Mouse (Mus musculus): Measurements from ENCODE around the gene Pak4. TPM values are rescaled to one million over a fixed set of nuclear protein-coding genes. Genes with fewer than 3 reads are reported as not detected.
"Not testable (repeated sequence)": the region's sequence is repeated elsewhere in the genome, so short reads cannot be mapped to it uniquely, and the experiment has no call there.

Pak4 gene
- polyA plus RNA-seq, 1 experiment from 2014 or later = 30.0 TPM

DNA sequence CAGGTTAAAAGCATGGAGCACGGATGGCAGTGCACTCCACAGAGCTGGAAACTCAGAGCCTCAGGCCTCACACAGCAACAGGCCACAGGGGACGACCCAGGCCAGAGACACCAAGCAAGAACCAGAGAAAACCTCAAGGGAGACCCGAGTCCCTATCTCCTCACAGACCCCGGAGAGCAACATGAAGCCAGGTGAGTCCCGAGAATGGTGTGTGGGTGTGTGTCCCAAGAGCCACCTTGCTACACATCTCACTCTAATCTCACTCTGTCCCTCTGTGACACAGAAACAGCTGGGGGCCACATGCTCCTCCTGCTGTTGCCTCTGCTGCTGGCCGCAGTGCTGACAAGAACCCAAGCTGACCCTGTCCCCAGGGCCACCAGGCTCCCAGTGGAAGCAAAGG lies 75.4 kb downstream of the Pak4 start, which contains the start of gene Ifnl3:
Ifnl3 (plus strand) TSS at position 301 of the 400 bp plus-strand sequence.
- H3K36me3 ChIP-seq; H3K4me1 ChIP-seq; H3K4me3 ChIP-seq; H3K27ac ChIP-seq (replicated peaks); H3K27me3 ChIP-seq; ATAC-seq (replicated peaks); H3K4me2 ChIP-seq (replicated peaks); H3K9me3 ChIP-seq; H3K9ac ChIP-seq (replicated peaks): not testable (repeated sequence)
- 89% methylated on average over 5 of the region's 6 CpGs for WGBS

- no peak overlapping the region for H3K4me2 ChIP-seq (replicated peaks)
- H3K4me3 ChIP-seq = no peak overlapping the region
- no peak overlapping the region for H3K27ac ChIP-seq (replicated peaks)
- no peaks in the 10 kb centered on the region for H3K36me3 ChIP-seq
- no peaks in the 10 kb centered on the region for H3K4me1 ChIP-seq
- ATAC-seq (replicated peaks) = no peak
- no peak overlapping the region for H3K9ac ChIP-seq (replicated peaks)
- no peaks in the 10 kb centered on the region for H3K27me3 ChIP-seq
- WGBS = 75% methylated on average over 8 of the region's 8 CpGs
- no peaks in the 10 kb centered on the region for H3K9me3 ChIP-seq
These were observed 86.5 kb downstream of the Pak4 start for GRCm38 (mm10) chr7:28511441-28511840.

DNA sequence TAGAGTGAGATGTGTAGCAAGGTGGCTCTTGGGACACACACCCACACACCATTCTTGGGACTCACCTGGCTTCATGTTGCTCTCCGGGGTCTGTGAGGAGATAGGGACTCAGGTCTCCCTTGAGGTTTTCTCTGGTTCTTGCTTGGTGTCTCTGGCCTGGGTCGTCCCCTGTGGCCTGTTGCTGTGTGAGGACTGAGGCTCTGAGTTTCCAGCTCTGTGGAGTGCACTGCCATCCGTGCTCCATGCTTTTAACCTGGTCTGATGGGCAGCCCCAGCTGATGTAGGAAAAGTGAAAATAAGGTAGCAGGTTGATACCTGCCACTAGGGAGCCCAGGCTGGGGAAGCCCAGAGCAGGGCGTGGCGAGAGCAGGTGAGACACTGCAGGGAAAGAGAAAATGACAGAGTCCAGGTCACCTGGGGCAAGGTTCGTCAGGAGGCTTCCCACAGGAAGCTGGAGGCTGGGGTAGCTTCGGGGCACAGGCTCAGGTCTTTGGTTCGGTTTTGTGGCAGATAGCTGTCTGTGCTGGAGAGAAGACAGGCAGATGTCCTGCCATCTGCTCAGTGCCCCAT lies 87.5 kb downstream of the Pak4 start, which contains the start of gene Ifnl2:
Ifnl2 (minus strand) TSS at position 51 of the 570 bp plus-strand sequence.
- not testable (repeated sequence) for H3K27me3 ChIP-seq; H3K9me3 ChIP-seq; H3K4me2 ChIP-seq (replicated peaks); ATAC-seq (replicated peaks); H3K4me1 ChIP-seq; H3K9ac ChIP-seq (replicated peaks); H3K36me3 ChIP-seq; H3K4me3 ChIP-seq; H3K27ac ChIP-seq (replicated peaks)
- 66% methylated on average over 8 of the region's 8 CpGs for WGBS

- H3K4me1 ChIP-seq; H3K27me3 ChIP-seq; H3K9ac ChIP-seq (replicated peaks); H3K9me3 ChIP-seq; ATAC-seq (replicated peaks); H3K4me3 ChIP-seq; H3K4me2 ChIP-seq (replicated peaks); H3K36me3 ChIP-seq; H3K27ac ChIP-seq (replicated peaks): not testable (repeated sequence)
- 61% methylated on average over 2 of the region's 2 CpGs for WGBS
These were observed 88.9 kb downstream of the Pak4 start for GRCm38 (mm10) chr7:28509121-28509520.

Small RNAs within 50 kb of the gene (microRNA-seq; reads per million reads assigned to microRNA genes)
- gene Mir7049 = 0.66 reads per million

Other genes with a start within 250 kb of the Pak4 start
- gene Rps16, start 247.5 kb downstream of the Pak4 start, polyA plus RNA-seq (2015; fragmentation: Nextera tagmentation; extraction: Ambion mirVana) = 514 and 544 TPM in 2 replicates
- 42.8 and 47.8 TPM in 2 replicates for gene Plekhg2, start 225.6 kb downstream of the Pak4 start, polyA plus RNA-seq (2015; fragmentation: Nextera tagmentation; extraction: Ambion mirVana)
- 5.6 and 5.7 TPM in 2 replicates for gene Zfp36, start 217.9 kb downstream of the Pak4 start, polyA plus RNA-seq (2015; fragmentation: Nextera tagmentation; extraction: Ambion mirVana)
- gene Med29, start 205.5 kb downstream of the Pak4 start, polyA plus RNA-seq (2015; fragmentation: Nextera tagmentation; extraction: Ambion mirVana) = 44.6 and 46.9 TPM in 2 replicates
- gene Paf1, start 205.2 kb downstream of the Pak4 start, polyA plus RNA-seq (2015; fragmentation: Nextera tagmentation; extraction: Ambion mirVana) = 98.0 and 106 TPM in 2 replicates
- 4.0 and 4.7 TPM in 2 replicates for gene Gmfg, start 160.7 kb downstream of the Pak4 start, polyA plus RNA-seq (2015; fragmentation: Nextera tagmentation; extraction: Ambion mirVana)
- gene Lrfn1, start 146.2 kb downstream of the Pak4 start, polyA plus RNA-seq (2015; fragmentation: Nextera tagmentation; extraction: Ambion mirVana) = 10.9 and 13.0 TPM in 2 replicates
- not detected in 2 replicates for gene Ifnl2, start 87.7 kb downstream of the Pak4 start, polyA plus RNA-seq (2015; fragmentation: Nextera tagmentation; extraction: Ambion mirVana)
- not detected in 2 replicates for gene Ifnl3, start 75.3 kb downstream of the Pak4 start, polyA plus RNA-seq (2015; fragmentation: Nextera tagmentation; extraction: Ambion mirVana)
- gene Sycn, start 57.3 kb downstream of the Pak4 start, polyA plus RNA-seq (2015; fragmentation: Nextera tagmentation; extraction: Ambion mirVana) = not detected in 2 replicates
- not detected in 2 replicates for gene Nccrp1, start 50.9 kb downstream of the Pak4 start, polyA plus RNA-seq (2015; fragmentation: Nextera tagmentation; extraction: Ambion mirVana)
- 24.3 and 25.7 TPM in 2 replicates for gene Samd4b, start within 50 bp of the Pak4 start, polyA plus RNA-seq (2015; fragmentation: Nextera tagmentation; extraction: Ambion mirVana)
- gene Acp7, start 33.1 kb upstream of the Pak4 start, polyA plus RNA-seq (2015; fragmentation: Nextera tagmentation; extraction: Ambion mirVana) = not detected in 2 replicates
- 6.3 TPM in 2 replicates for gene Fbxo27, start 94.7 kb upstream of the Pak4 start, polyA plus RNA-seq (2015; fragmentation: Nextera tagmentation; extraction: Ambion mirVana)
- gene Fbxo17, start 118.6 kb upstream of the Pak4 start, polyA plus RNA-seq (2015; fragmentation: Nextera tagmentation; extraction: Ambion mirVana) = 3.3 and 3.8 TPM in 2 replicates
- 109 and 113 TPM in 2 replicates for gene Mrps12, start 143.6 kb upstream of the Pak4 start, polyA plus RNA-seq (2015; fragmentation: Nextera tagmentation; extraction: Ambion mirVana)
- gene Sars2, start 143.8 kb upstream of the Pak4 start, polyA plus RNA-seq (2015; fragmentation: Nextera tagmentation; extraction: Ambion mirVana) = 18.5 and 18.6 TPM in 2 replicates
- gene Ccer2, start 158.0 kb upstream of the Pak4 start, polyA plus RNA-seq (2015; fragmentation: Nextera tagmentation; extraction: Ambion mirVana) = 0.27 TPM in 1 of 2 replicates, not detected in the other
- 105 and 109 TPM in 2 replicates for gene Sirt2, start 168.6 kb upstream of the Pak4 start, polyA plus RNA-seq (2015; fragmentation: Nextera tagmentation; extraction: Ambion mirVana)
- gene Nfkbib, start 169.3 kb upstream of the Pak4 start, polyA plus RNA-seq (2015; fragmentation: Nextera tagmentation; extraction: Ambion mirVana) = 59.0 and 62.0 TPM in 2 replicates
- 1.8 and 2.5 TPM in 2 replicates for gene Rinl, start 190.8 kb upstream of the Pak4 start, polyA plus RNA-seq (2015; fragmentation: Nextera tagmentation; extraction: Ambion mirVana)
- 231 and 243 TPM in 2 replicates for gene Hnrnpl, start 210.4 kb upstream of the Pak4 start, polyA plus RNA-seq (2015; fragmentation: Nextera tagmentation; extraction: Ambion mirVana)
- gene Ech1, start 227.0 kb upstream of the Pak4 start, polyA plus RNA-seq (2015; fragmentation: Nextera tagmentation; extraction: Ambion mirVana) = 85.2 and 86.5 TPM in 2 replicates
- 4.2 and 4.9 TPM in 2 replicates for gene Lgals4, start 235.7 kb upstream of the Pak4 start, polyA plus RNA-seq (2015; fragmentation: Nextera tagmentation; extraction: Ambion mirVana)

All from forebrain, embryonic 15.5 days (tissue).